21 mouse cellular contexts compared by ENCODE assay signal in the genomic region with DNA sequence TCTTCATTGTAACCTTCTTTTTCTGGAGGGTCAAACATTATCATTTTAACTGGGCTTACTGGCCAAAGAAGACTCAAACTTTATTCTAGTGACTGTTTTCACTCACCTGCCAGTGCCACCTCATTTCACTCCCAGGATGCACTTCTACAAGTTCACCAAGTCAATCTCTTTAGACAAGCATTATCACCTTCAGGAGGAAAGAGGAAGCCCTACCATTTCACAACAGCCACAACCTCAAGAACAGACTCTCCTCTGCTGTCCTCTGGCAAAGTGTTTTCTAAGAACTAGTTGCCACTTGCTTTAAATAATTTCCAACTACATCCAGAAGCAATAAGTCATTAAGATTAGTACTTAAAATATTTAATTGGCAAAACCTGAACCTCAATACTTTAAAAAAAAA.
"Had no signal": no experiment of that assay in that cellular context is flagged by ENCODE, and none has a peak within 500 bp of the region (broad histone marks: within the 10 kb centered on the region; RNA-seq: fewer than 3 reads in every experiment).

No protein-coding gene starts in this region.

- H3K9me3 ChIP-seq: kidney, embryonic 15.5 days; limb, embryonic 10.5 days; limb, embryonic 13.5 days; liver, embryonic 12.5 days; liver, embryonic 15.5 days; lung, embryonic 15.5 days; midbrain, embryonic 12.5 days; neural tube, embryonic 13.5 days had no signal

- H3K9ac ChIP-seq: kidney, embryonic 15.5 days; limb, embryonic 13.5 days; liver, embryonic 12.5 days; liver, embryonic 15.5 days; lung, embryonic 15.5 days; midbrain, embryonic 12.5 days; neural tube, embryonic 13.5 days had no signal

- H3K4me1 ChIP-seq: kidney, embryonic 15.5 days; limb, embryonic 10.5 days; limb, embryonic 13.5 days; liver, embryonic 12.5 days; lung, embryonic 15.5 days; midbrain, embryonic 12.5 days had no signal

- H3K4me2 ChIP-seq: kidney, embryonic 15.5 days; limb, embryonic 13.5 days; liver, embryonic 12.5 days; liver, embryonic 15.5 days; lung, embryonic 15.5 days; midbrain, embryonic 12.5 days; neural tube, embryonic 13.5 days had no signal

- H3K4me3 ChIP-seq: kidney, embryonic 15.5 days; limb, embryonic 10.5 days; limb, embryonic 13.5 days; liver, embryonic 12.5 days; liver, embryonic 15.5 days; lung, embryonic 15.5 days; midbrain, embryonic 12.5 days; myocyte; neural tube, embryonic 13.5 days had no signal

- DNase-seq: kidney, adult 8-10 months; kidney, postnatal 14 days; kidney, postnatal 4 days; liver; lung, adult 18-20 months; lung, postnatal 14 days; right cerebral cortex, postnatal 14 days; right cerebral cortex, postnatal 4 days; thymus, postnatal 25 days had no signal

- ATAC-seq: intestine, postnatal 0 days; liver, embryonic 12.5 days; midbrain, embryonic 16.5 days had no signal

- H3K27ac ChIP-seq: kidney, embryonic 15.5 days; limb, embryonic 10.5 days; limb, embryonic 13.5 days; liver, embryonic 12.5 days; liver, embryonic 15.5 days; lung, embryonic 15.5 days; macrophage; midbrain, embryonic 12.5 days; neural tube, embryonic 13.5 days had no signal

- H3K27me3 ChIP-seq: kidney, embryonic 15.5 days; limb, embryonic 13.5 days; liver, embryonic 12.5 days; liver, embryonic 15.5 days; lung, embryonic 15.5 days; midbrain, embryonic 12.5 days; neural tube, embryonic 13.5 days had no signal
